Mouse (Mus musculus): Measurements from ENCODE around the gene Auts2. TPM values are rescaled to one million over a fixed set of nuclear protein-coding genes. Genes with fewer than 3 reads are reported as not detected.

The Auts2 gene
- polyA plus RNA-seq, 1 experiment from 2014 or later: 34.5 TPM

GRCm38 (mm10) chr5:131956998-131957397, 586.1 kb downstream of the Auts2 start:
- Histone ChIP-seq H3K4me1 (ENCODE audit: control insufficient read depth, insufficient read depth, low read length) (peaks cover 16% of the 10 kb centered on the region), H3K9ac (ENCODE audit: low read length) (no peak overlapping the region), H3K4me2 (ENCODE audit: low read length) (no peak overlapping the region), H3K27ac (ENCODE audit: low read depth, low read length) (no peak overlapping the region), H3K4me3 (ENCODE audit: low read depth, low read length) (no peak overlapping the region), H3K36me3 (ENCODE audit: control insufficient read depth, insufficient read depth, low read length) (no peaks in the 10 kb centered on the region), H3K27me3 (replicated peaks; ENCODE audit: control insufficient read depth, insufficient read depth, low read length) (no peaks in the 10 kb centered on the region), H3K9me3 (replicated peaks; ENCODE audit: control insufficient read depth, low read length) (no peaks in the 10 kb centered on the region)
- 39% methylated on average over 3 of the region's 3 CpGs for WGBS
- ATAC-seq: peak; percentile 52; the same call in 1 of the 2 replicates
- peak; percentile 74 for DNase-seq (ENCODE audit: low spot score)

DNA sequence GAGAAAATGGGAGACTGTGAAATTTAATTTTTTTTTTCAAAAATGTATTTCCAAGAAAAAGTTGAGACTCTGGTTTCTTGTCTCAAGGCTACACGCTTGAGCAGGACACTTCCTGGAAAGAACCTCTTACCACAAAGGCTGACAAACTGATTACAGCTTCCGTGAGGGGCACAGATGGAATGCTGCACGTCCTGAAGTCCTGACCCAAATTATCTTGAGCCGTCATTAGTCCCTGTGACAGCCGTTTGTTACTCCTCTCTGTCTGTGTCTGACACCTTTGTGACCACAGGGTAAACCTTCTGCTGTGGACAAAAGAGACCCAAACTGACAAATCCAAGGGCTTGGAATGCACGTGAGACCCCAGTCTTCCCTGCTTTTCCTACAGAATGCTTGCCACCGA, 587.1 kb downstream of the Auts2 start:
- 0 out of 2 replicates have a peak overlapping the region, but pooled peaks have one; percentile 29 for H3K27ac ChIP-seq (ENCODE audit: low read depth, low read length)
- H3K9ac ChIP-seq (ENCODE audit: low read length): peak overlapping the region; percentile 33; the same call in 1 of the 2 replicates
- peak; percentile 73 for DNase-seq (ENCODE audit: low spot score)
- WGBS: 27% methylated on average over 7 of the region's 7 CpGs
- no peak overlapping the region for H3K4me3 ChIP-seq (ENCODE audit: low read depth, low read length)
- H3K27me3 ChIP-seq (replicated peaks; ENCODE audit: control insufficient read depth, insufficient read depth, low read length): no peaks in the 10 kb centered on the region
- no peaks in the 10 kb centered on the region for H3K36me3 ChIP-seq (ENCODE audit: control insufficient read depth, insufficient read depth, low read length)
- peak; percentile 62; the same call in 1 of the 2 replicates for ATAC-seq
- H3K4me2 ChIP-seq (ENCODE audit: low read length): no peak overlapping the region
- H3K4me1 ChIP-seq (ENCODE audit: control insufficient read depth, insufficient read depth, low read length): peaks cover 16% of the 10 kb centered on the region
- no peaks in the 10 kb centered on the region for H3K9me3 ChIP-seq (replicated peaks; ENCODE audit: control insufficient read depth, low read length)

GRCm38 (mm10) chr5:131955227-131956016, 587.7 kb downstream of the Auts2 start:
- H3K36me3 ChIP-seq (ENCODE audit: control insufficient read depth, insufficient read depth, low read length): no peaks in the 10 kb centered on the region
- WGBS: 51% methylated on average over 8 of the region's 8 CpGs
- peaks cover 16% of the 10 kb centered on the region for H3K4me1 ChIP-seq (ENCODE audit: control insufficient read depth, insufficient read depth, low read length)
- ATAC-seq (peak; percentile 73), DNase-seq (ENCODE audit: low spot score) (peak; percentile 83)
- H3K9me3 ChIP-seq (replicated peaks; ENCODE audit: control insufficient read depth, low read length): no peaks in the 10 kb centered on the region
- no peak overlapping the region for H3K27ac ChIP-seq (ENCODE audit: low read depth, low read length)
- no peaks in the 10 kb centered on the region for H3K27me3 ChIP-seq (replicated peaks; ENCODE audit: control insufficient read depth, insufficient read depth, low read length)
- H3K4me3 ChIP-seq (ENCODE audit: low read depth, low read length): no peak overlapping the region
- H3K9ac ChIP-seq (ENCODE audit: low read length): no peak overlapping the region
- no peak overlapping the region for H3K4me2 ChIP-seq (ENCODE audit: low read length)

- Histone ChIP-seq H3K4me1 (ENCODE audit: control insufficient read depth, insufficient read depth, low read length) (peaks cover 17% of the 10 kb centered on the region), H3K27ac (ENCODE audit: low read depth, low read length) (peak overlapping the region; percentile 76), H3K27me3 (replicated peaks; ENCODE audit: control insufficient read depth, insufficient read depth, low read length) (no peaks in the 10 kb centered on the region), H3K4me3 (ENCODE audit: low read depth, low read length) (no peak overlapping the region), H3K4me2 (ENCODE audit: low read length) (no peak overlapping the region), H3K9ac (ENCODE audit: low read length) (no peak overlapping the region), H3K9me3 (replicated peaks; ENCODE audit: control insufficient read depth, low read length) (no peaks in the 10 kb centered on the region), H3K36me3 (ENCODE audit: control insufficient read depth, insufficient read depth, low read length) (no peaks in the 10 kb centered on the region)
- 22% methylated on average over 7 of the region's 7 CpGs for WGBS
- peak; percentile 38 for DNase-seq (ENCODE audit: low spot score)
- ATAC-seq: no peak
These were observed 594.5 kb downstream of the Auts2 start for GRCm38 (mm10) chr5:131948571-131949151.

GRCm38 (mm10) chr5:131946801-131947200, 596.3 kb downstream of the Auts2 start:
- Histone ChIP-seq H3K9ac (ENCODE audit: low read length) (no peak overlapping the region), H3K27ac (ENCODE audit: low read depth, low read length) (no peak overlapping the region), H3K4me3 (ENCODE audit: low read depth, low read length) (no peak overlapping the region), H3K27me3 (replicated peaks; ENCODE audit: control insufficient read depth, insufficient read depth, low read length) (no peaks in the 10 kb centered on the region), H3K4me2 (ENCODE audit: low read length) (no peak overlapping the region), H3K9me3 (replicated peaks; ENCODE audit: control insufficient read depth, low read length) (no peaks in the 10 kb centered on the region), H3K4me1 (ENCODE audit: control insufficient read depth, insufficient read depth, low read length) (peaks cover 17% of the 10 kb centered on the region), H3K36me3 (ENCODE audit: control insufficient read depth, insufficient read depth, low read length) (no peaks in the 10 kb centered on the region)
- ATAC-seq (no peak), DNase-seq (ENCODE audit: low spot score) (no peak)
- WGBS: 90% methylated on average over 5 of the region's 5 CpGs

DNA sequence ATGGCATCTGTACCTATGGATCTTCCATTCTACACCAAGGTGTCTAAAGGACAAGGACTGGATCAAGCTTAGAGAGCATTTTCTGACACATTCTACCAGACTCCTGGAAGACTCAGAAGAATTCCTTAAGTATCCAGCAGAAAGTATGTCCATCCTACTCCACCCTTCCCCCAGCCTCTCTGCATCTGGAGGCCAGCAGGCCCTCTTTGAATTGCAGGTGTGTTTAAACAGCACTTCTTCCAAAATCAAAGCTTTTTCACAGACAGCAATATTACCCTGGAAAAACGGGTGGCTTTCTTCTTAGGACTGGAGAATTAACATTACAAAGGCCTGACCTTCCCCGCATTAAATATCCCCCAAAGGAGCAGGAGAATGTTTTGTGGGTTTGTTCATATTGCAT, 598.4 kb downstream of the Auts2 start:
- Histone ChIP-seq H3K36me3 (ENCODE audit: control insufficient read depth, insufficient read depth, low read length) (no peaks in the 10 kb centered on the region), H3K4me3 (ENCODE audit: low read depth, low read length) (no peak overlapping the region), H3K27ac (ENCODE audit: low read depth, low read length) (no peak overlapping the region), H3K4me1 (ENCODE audit: control insufficient read depth, insufficient read depth, low read length) (peaks cover 16% of the 10 kb centered on the region), H3K4me2 (ENCODE audit: low read length) (no peak overlapping the region), H3K27me3 (replicated peaks; ENCODE audit: control insufficient read depth, insufficient read depth, low read length) (no peaks in the 10 kb centered on the region), H3K9ac (ENCODE audit: low read length) (no peak overlapping the region), H3K9me3 (replicated peaks; ENCODE audit: control insufficient read depth, low read length) (no peaks in the 10 kb centered on the region)
- DNase-seq (ENCODE audit: low spot score): no peak
- ATAC-seq: no peak
- 7% methylated on average over 2 of the region's 2 CpGs for WGBS

- Histone ChIP-seq H3K36me3 (ENCODE audit: control insufficient read depth, insufficient read depth, low read length) (no peaks in the 10 kb centered on the region), H3K9ac (ENCODE audit: low read length) (no peak overlapping the region), H3K27ac (ENCODE audit: low read depth, low read length) (no peak overlapping the region), H3K4me2 (ENCODE audit: low read length) (no peak overlapping the region), H3K4me3 (ENCODE audit: low read depth, low read length) (no peak overlapping the region), H3K4me1 (ENCODE audit: control insufficient read depth, insufficient read depth, low read length) (no peaks in the 10 kb centered on the region), H3K9me3 (replicated peaks; ENCODE audit: control insufficient read depth, low read length) (no peaks in the 10 kb centered on the region), H3K27me3 (replicated peaks; ENCODE audit: control insufficient read depth, insufficient read depth, low read length) (no peaks in the 10 kb centered on the region)
- DNase-seq (ENCODE audit: low spot score): no peak
- WGBS: 71% methylated on average over 7 of the region's 7 CpGs
- ATAC-seq: no peak
These were observed 614.4 kb downstream of the Auts2 start for GRCm38 (mm10) chr5:131928696-131929095.

- Histone ChIP-seq H3K4me2 (ENCODE audit: low read length) (no peak overlapping the region), H3K4me3 (ENCODE audit: low read depth, low read length) (no peak overlapping the region), H3K27ac (ENCODE audit: low read depth, low read length) (no peak overlapping the region), H3K4me1 (ENCODE audit: control insufficient read depth, insufficient read depth, low read length) (peaks cover 13% of the 10 kb centered on the region), H3K27me3 (replicated peaks; ENCODE audit: control insufficient read depth, insufficient read depth, low read length) (no peaks in the 10 kb centered on the region), H3K9ac (ENCODE audit: low read length) (no peak overlapping the region), H3K9me3 (replicated peaks; ENCODE audit: control insufficient read depth, low read length) (no peaks in the 10 kb centered on the region), H3K36me3 (ENCODE audit: control insufficient read depth, insufficient read depth, low read length) (no peaks in the 10 kb centered on the region)
- 52% methylated on average over 4 of the region's 4 CpGs for WGBS
- no peak for DNase-seq (ENCODE audit: low spot score)
- ATAC-seq: no peak
These were observed 620.4 kb downstream of the Auts2 start for GRCm38 (mm10) chr5:131922759-131923158.

DNA sequence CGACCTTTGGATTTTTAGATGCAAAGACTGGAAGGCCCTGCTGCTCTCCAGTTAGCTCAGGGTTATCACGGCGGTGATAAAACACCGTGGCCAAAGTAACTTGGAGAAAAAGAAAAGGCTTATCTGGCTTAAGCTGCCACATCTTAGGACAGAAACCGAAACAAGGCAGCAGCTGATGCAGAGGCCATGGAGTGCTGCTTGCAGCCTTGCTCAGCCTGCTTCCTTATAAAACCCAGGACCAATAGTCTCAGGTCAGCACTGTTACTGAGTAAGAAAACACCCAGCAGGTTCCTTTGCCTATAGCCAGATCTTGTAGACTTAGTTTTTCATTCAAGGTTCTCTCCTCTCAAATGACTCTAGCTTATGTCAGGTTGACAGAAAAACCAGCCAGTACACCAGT, 621.0 kb downstream of the Auts2 start:
- Histone ChIP-seq H3K27me3 (replicated peaks; ENCODE audit: control insufficient read depth, insufficient read depth, low read length) (no peaks in the 10 kb centered on the region), H3K4me2 (ENCODE audit: low read length) (no peak overlapping the region), H3K4me3 (ENCODE audit: low read depth, low read length) (no peak overlapping the region), H3K4me1 (ENCODE audit: control insufficient read depth, insufficient read depth, low read length) (peaks cover 17% of the 10 kb centered on the region), H3K36me3 (ENCODE audit: control insufficient read depth, insufficient read depth, low read length) (no peaks in the 10 kb centered on the region), H3K9ac (ENCODE audit: low read length) (no peak overlapping the region), H3K9me3 (replicated peaks; ENCODE audit: control insufficient read depth, low read length) (no peaks in the 10 kb centered on the region), H3K27ac (ENCODE audit: low read depth, low read length) (no peak overlapping the region)
- no peak for ATAC-seq
- WGBS: 59% methylated on average over 5 of the region's 5 CpGs
- DNase-seq (ENCODE audit: low spot score): no peak
